Mouse (Mus musculus): ENCODE data around the gene Tex21. TPM values are rescaled to one million over a fixed set of nuclear protein-coding genes. Genes with fewer than 3 reads are reported as not detected.
"Not testable (repeated sequence)": the region's sequence is repeated elsewhere in the genome, so short reads cannot be mapped to it uniquely, and the experiment has no call there.

Gene Tex21
- polyA plus RNA-seq, 1 experiment from 2014 or later, result not detected

DNA sequence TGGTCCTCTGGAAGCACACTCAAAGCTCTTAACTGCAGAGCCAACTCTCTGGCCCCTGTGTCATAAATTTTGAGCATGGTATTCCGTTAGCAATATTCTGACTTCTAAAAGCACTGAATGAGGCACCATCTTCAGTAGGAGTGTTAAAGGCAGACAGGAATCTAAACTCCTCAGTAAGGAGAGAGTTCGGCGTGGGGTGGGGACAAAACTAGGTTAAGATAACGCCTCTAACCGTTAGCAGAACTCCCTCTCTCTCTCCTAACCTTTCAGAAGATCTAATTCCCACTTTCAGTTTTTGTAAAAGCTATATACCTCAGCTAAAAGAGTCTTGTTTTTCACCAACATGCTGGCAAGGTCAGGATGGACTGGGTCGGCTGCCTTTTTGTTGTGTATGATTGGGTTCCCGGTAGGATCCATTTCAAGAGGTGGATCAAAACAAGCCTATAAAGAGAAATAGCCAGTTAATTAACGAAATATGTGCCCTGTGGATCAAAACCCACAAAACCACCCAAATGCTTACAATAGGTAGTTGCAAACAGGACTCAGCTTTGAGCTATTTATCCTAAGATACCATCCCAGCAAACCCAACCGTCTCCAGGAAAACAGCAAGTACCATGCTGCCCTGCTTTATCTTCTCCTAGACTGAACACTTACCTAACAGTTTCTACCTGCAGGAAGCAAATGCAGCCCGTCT, 7.3 kb downstream of the Tex21 start:
- Histone ChIP-seq H3K4me3 (replicated peaks) (no peak overlapping the region), H3K4me1 (no peaks in the 10 kb centered on the region), H3K27ac (no peak overlapping the region), H3K4me2 (no peak overlapping the region), H3K9ac (no peak overlapping the region), H3K36me3 (no peaks in the 10 kb centered on the region), H3K9me3 (no peaks in the 10 kb centered on the region), H3K27me3 (replicated peaks) (no peaks in the 10 kb centered on the region)
- ATAC-seq (ENCODE audit: insufficient read depth, low FRiP score, low read depth), result no peak
- 64% methylated on average over 10 of the region's 10 CpGs for WGBS

DNA sequence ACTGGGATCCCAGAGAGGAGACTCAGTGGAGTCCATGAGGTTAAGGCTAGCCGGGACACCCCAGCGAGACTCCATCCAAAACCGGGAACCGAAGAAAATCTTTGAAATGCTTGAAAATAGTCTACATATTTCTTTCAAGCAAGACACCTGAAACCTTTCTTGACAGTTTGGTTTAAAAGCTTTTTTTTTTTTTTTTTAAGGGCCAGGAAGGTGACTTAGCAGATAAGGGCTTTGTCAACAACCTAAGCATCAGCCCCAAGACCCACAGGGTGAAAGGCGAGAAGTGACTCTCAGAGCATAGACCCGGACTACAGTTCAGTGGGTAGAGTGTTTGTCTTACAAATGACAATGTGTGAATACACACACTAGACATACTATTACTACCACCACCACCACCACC, 11.3 kb downstream of the Tex21 start:
- 83% methylated on average over 6 of the region's 6 CpGs for WGBS
- no peak overlapping the region for H3K27ac ChIP-seq
- ATAC-seq (ENCODE audit: insufficient read depth, low FRiP score, low read depth), result no peak

DNA sequence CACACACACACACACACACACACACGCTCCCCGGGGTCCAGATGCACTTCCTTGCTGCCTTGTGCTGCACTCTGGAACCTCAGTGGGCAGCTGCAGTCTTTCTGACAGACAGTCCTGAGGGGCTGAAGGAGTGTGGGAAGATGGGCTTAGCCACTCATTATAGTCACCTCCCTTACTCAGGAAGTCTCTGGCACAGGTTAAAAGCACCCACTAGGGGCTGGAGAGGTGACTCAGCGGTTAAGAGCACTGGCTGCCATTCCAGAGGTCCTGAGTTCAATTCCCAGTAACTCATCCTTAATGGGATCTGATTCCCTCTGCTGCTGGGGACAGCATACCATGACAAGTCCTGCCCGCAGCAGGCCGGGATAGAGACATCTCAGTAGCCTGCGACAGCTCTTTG, 15.9 kb downstream of the Tex21 start:
- Histone ChIP-seq H3K27me3 (replicated peaks) (no peaks in the 10 kb centered on the region), H3K4me1 (no peaks in the 10 kb centered on the region), H3K4me3 (replicated peaks) (no peak overlapping the region), H3K9ac (no peak overlapping the region), H3K27ac (no peak overlapping the region), H3K9me3 (no peaks in the 10 kb centered on the region), H3K4me2 (no peak overlapping the region), H3K36me3 (no peaks in the 10 kb centered on the region)
- ATAC-seq (ENCODE audit: insufficient read depth, low FRiP score, low read depth), result no peak
- 64% methylated on average over 6 of the region's 6 CpGs for WGBS

More for the DNA sequence above, 11.3 kb downstream of the Tex21 start:
- no peaks in the 10 kb centered on the region for H3K27me3 ChIP-seq (replicated peaks)
- H3K4me3 ChIP-seq (replicated peaks), result no peak overlapping the region
- no peak overlapping the region for H3K9ac ChIP-seq
- H3K36me3 ChIP-seq, result no peaks in the 10 kb centered on the region
- no peak overlapping the region for H3K4me2 ChIP-seq
- no peaks in the 10 kb centered on the region for H3K9me3 ChIP-seq
- H3K4me1 ChIP-seq, result no peaks in the 10 kb centered on the region

DNA sequence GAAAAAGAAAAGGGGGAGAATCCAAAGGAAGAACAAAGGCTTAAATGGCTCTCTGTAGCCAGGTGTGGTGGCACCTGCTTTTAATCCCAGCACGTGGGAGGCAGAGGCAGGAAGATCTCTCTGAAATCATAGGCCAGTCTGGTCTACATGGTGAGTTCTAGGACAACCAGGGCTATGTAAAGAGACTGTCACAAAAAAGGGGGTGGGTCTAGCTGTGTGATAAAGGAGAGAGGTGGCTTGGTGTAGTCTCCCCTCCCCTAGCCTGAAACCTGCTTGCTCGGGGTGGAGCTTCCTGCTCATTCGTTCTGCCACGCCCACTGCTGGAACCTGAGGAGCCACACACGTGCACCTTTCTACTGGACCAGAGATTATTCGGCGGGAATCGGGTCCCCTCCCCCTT, 24.4 kb downstream of the Tex21 start:
- ATAC-seq (ENCODE audit: insufficient read depth, low FRiP score, low read depth); H3K9me3 ChIP-seq; H3K9ac ChIP-seq; H3K36me3 ChIP-seq; H3K27me3 ChIP-seq (replicated peaks); H3K4me1 ChIP-seq; H3K4me2 ChIP-seq; H3K27ac ChIP-seq; H3K4me3 ChIP-seq (replicated peaks): not testable (repeated sequence)
- WGBS, result 54% methylated on average over 3 of the region's 8 CpGs

DNA sequence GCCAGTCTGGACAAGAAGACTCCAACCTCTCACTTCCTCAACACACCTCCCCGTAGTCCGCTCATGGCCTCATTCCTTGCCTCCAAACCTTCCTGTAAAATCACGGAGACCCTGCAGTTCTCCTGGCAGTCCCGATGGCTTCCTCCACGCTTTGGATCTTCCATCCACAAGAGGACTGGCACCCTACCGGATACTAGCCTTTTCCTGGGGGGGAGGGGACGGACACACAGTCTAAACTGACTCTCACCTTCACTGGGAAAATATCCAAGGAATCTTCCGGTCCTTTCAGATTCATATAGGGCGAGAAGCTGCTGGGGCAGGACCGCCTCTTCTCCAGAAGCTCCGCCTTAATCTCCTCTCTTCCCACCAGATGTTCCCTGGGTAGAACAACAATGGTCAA, 29.8 kb downstream of the Tex21 start:
- H3K4me1 ChIP-seq, result no peaks in the 10 kb centered on the region
- ATAC-seq (ENCODE audit: insufficient read depth, low FRiP score, low read depth), result no peak
- 70% methylated on average over 11 of the region's 11 CpGs for WGBS
- H3K27me3 ChIP-seq (replicated peaks), result no peaks in the 10 kb centered on the region
- no peak overlapping the region for H3K27ac ChIP-seq
- no peaks in the 10 kb centered on the region for H3K9me3 ChIP-seq
- H3K9ac ChIP-seq, result no peak overlapping the region
- H3K36me3 ChIP-seq, result no peaks in the 10 kb centered on the region
- H3K4me3 ChIP-seq (replicated peaks), result no peak overlapping the region
- H3K4me2 ChIP-seq, result no peak overlapping the region

DNA sequence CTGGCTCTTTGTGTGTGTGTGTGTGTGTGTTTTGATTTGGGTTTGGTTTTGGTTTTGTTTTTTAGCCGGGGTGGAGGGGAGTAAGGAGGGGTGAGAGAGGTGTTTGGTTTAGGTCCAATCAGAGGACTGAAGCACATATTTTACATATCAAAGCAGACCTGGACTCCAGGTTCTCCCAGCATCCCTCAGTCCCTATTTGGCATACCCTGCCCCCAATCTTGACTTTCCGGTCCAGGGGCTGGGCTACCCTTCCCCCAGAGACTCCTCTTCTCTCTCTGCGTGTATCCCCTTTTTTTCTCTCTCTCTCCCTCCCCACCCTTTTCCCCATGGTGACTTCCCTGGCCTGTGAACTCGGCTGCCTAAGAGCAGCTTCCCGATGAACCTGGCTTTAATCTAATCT, 31.4 kb downstream of the Tex21 start:
- H3K4me1 ChIP-seq, result no peaks in the 10 kb centered on the region
- H3K27me3 ChIP-seq (replicated peaks), result no peaks in the 10 kb centered on the region
- H3K36me3 ChIP-seq, result no peaks in the 10 kb centered on the region
- no peak overlapping the region for H3K4me2 ChIP-seq
- 26% methylated on average over 5 of the region's 5 CpGs for WGBS
- no peak overlapping the region for H3K4me3 ChIP-seq (replicated peaks)
- ATAC-seq (ENCODE audit: insufficient read depth, low FRiP score, low read depth), result no peak
- H3K9me3 ChIP-seq, result no peaks in the 10 kb centered on the region
- no peak overlapping the region for H3K9ac ChIP-seq
- H3K27ac ChIP-seq, result no peak overlapping the region

DNA sequence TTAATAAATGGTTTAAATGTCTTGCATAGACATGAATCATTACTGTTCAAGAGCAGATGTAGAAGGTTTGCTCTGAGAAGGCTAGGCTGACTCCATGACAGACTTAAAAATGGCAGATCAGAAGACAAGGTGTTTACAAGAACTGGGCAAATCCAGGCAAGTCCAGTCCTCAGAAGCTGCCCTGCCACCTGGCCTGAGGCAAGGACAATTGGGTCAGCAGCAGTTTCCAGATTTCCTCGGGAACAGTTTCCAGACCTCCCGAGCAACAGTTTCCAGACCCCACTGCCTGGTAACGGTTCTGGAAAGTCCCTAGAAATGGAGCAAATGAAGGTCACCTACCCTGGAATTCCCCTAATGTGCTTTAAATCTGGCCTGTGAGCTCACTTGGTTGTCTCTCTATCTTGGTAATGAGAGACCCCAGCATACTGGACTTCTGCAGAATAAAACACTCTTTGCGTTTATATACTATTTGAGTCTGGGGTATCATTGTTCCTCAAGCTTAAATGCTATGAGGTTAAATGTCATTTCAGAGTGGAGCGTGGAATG, 37.0 kb downstream of the Tex21 start:
- no peak for ATAC-seq (ENCODE audit: insufficient read depth, low FRiP score, low read depth)

DNA sequence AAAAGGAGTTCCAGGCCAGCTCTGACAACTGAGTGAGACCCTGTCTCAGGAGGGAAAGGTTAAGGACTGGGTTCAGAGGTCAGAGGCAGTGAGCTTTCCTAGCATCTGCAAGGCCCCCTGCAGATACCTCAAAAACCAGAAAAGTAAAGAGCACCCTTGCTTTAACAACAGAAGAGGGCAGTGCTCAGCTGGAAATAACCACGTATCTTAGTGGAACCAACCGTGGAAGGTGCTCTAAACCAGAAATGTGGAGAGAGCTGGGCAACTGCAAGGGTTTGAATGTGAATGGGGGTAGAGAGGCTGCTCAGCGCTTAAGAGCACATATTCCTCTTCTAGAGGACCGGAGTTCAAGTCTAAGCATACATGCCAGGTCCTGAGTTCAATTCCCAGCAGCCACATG, 46.2 kb downstream of the Tex21 start:
- peaks cover 8% of the 10 kb centered on the region; the same call in 1 of the 2 replicates for H3K4me1 ChIP-seq
- no peak overlapping the region for H3K4me3 ChIP-seq (replicated peaks)
- H3K9me3 ChIP-seq, result no peaks in the 10 kb centered on the region
- no peaks in the 10 kb centered on the region for H3K36me3 ChIP-seq
- H3K9ac ChIP-seq, result no peak overlapping the region
- no peak overlapping the region for H3K27ac ChIP-seq
- H3K27me3 ChIP-seq (replicated peaks), result no peaks in the 10 kb centered on the region
- WGBS, result 68% methylated on average over 4 of the region's 4 CpGs
- ATAC-seq (ENCODE audit: insufficient read depth, low FRiP score, low read depth), result no peak
- H3K4me2 ChIP-seq, result no peak overlapping the region

More for the DNA sequence above, 37.0 kb downstream of the Tex21 start:
- H3K4me2 ChIP-seq, result no peak overlapping the region
- no peak overlapping the region for H3K4me3 ChIP-seq (replicated peaks)
- 85% methylated on average over 5 of the region's 5 CpGs for WGBS
- H3K9ac ChIP-seq, result no peak overlapping the region
- no peaks in the 10 kb centered on the region for H3K27me3 ChIP-seq (replicated peaks)
- H3K36me3 ChIP-seq, result no peaks in the 10 kb centered on the region
- no peak overlapping the region for H3K27ac ChIP-seq
- H3K9me3 ChIP-seq, result no peaks in the 10 kb centered on the region
- no peaks in the 10 kb centered on the region for H3K4me1 ChIP-seq

DNA sequence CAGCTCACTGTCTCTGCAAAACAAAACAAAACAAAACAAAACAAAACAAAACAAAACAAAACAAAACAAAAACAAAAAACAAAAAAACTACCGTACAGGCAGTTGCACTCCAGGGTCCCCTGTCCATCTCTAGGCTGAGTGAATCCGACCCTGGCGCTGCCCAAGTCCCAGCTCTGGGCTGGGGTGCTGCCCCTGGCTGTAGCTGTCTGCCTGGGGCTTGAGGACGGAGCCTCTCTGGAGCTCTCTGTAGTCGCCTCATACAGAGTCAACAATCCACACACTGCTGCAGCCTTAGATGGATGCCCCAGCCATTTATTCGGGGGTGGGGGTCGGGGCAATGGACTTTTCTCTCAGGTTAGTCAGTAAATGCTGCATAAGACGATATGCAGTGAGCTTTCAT, 49.5 kb downstream of the Tex21 start:
- Histone ChIP-seq H3K9ac (no peak overlapping the region), H3K36me3 (no peaks in the 10 kb centered on the region), H3K27me3 (replicated peaks) (no peaks in the 10 kb centered on the region), H3K4me1 (peaks cover 8% of the 10 kb centered on the region; the same call in 1 of the 2 replicates), H3K4me2 (peak overlapping the region; percentile 92), H3K9me3 (no peaks in the 10 kb centered on the region), H3K4me3 (replicated peaks) (no peak overlapping the region), H3K27ac (no peak overlapping the region)
- 42% methylated on average over 8 of the region's 8 CpGs for WGBS
- ATAC-seq (ENCODE audit: insufficient read depth, low FRiP score, low read depth), result no peak

DNA sequence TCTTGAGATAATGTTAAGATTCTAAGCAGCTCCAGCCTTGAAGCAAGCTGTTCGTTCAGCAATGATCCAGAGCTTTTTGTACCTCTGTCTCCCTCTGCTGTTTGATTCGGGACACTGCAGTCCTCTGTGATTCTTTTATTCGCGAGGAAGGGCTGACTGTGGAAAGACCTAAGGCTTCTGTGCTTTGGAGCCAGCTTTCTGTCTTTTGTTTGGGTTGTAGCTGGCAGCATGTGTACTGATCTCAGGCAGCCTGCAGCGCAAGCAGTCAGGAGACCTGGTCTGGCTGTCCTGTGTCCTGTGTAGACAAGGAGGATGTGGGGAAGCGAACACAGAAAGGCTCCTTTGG, 49.9 kb downstream of the Tex21 start:
- peak overlapping the region; percentile 83; the same call in 1 of the 2 replicates for H3K27ac ChIP-seq
- H3K9ac ChIP-seq, result no peak overlapping the region

DNA sequence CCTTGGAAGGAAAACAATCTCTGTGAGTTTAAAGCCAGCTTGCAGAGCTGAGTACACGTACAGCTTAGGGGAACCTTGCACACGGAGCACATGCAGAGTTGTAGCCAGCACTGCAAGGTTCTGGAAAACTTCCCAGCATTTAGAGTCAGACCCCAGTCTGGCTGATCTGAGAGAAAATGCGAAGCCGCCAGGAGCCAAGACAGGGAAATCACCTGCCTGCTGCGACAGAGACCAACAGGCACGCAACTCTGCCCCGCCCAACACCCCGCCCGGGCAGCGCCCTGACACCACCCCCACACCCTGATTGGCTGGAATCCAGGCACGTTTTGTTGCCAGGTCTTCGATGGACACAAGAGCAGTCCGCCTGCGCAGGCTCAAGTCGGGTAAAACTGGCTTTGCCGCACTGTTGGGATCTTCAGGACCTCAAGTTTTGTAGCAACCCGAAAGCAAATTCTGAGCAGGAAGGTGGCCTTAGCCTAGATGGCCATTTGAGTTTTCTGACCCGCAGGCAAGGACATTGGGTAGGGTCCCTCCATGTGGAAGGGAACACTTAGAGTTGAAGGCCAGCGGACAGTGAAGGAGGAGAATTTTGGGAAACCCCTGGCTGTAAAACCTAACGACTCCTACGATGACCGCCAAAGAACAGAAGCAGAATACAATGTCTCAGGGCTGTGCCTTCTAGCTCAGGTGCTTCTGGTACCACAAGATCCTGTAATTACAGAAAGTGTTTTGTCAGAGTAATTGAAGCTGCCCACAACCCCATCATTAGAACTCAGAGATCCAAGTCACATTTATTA, 50.4 kb downstream of the Tex21 start:
- H3K4me2 ChIP-seq, result peak overlapping the region; percentile 92
- H3K27me3 ChIP-seq (replicated peaks), result no peaks in the 10 kb centered on the region
- H3K27ac ChIP-seq, result peak overlapping the region; percentile 83
- H3K4me1 ChIP-seq, result peaks cover 8% of the 10 kb centered on the region; the same call in 1 of the 2 replicates
- no peaks in the 10 kb centered on the region for H3K9me3 ChIP-seq
- no peaks in the 10 kb centered on the region for H3K36me3 ChIP-seq
- peak overlapping the region; percentile 37 for H3K4me3 ChIP-seq (replicated peaks)
- WGBS, result under 1% methylated on average over 22 of the region's 22 CpGs
- peak; percentile 80 for ATAC-seq (ENCODE audit: insufficient read depth, low FRiP score, low read depth)
- peak overlapping the region; percentile 22; the same call in 1 of the 2 replicates for H3K9ac ChIP-seq

More for the DNA sequence above, 49.9 kb downstream of the Tex21 start:
- no peaks in the 10 kb centered on the region for H3K27me3 ChIP-seq (replicated peaks)
- peak overlapping the region; percentile 92 for H3K4me2 ChIP-seq
- H3K4me1 ChIP-seq, result peaks cover 8% of the 10 kb centered on the region; the same call in 1 of the 2 replicates
- H3K9me3 ChIP-seq, result no peaks in the 10 kb centered on the region
- no peaks in the 10 kb centered on the region for H3K36me3 ChIP-seq
- 8% methylated on average over 6 of the region's 6 CpGs for WGBS
- peak; percentile 28; the same call in 1 of the 2 replicates for ATAC-seq (ENCODE audit: insufficient read depth, low FRiP score, low read depth)
- peak overlapping the region; percentile 37 for H3K4me3 ChIP-seq (replicated peaks)

DNA sequence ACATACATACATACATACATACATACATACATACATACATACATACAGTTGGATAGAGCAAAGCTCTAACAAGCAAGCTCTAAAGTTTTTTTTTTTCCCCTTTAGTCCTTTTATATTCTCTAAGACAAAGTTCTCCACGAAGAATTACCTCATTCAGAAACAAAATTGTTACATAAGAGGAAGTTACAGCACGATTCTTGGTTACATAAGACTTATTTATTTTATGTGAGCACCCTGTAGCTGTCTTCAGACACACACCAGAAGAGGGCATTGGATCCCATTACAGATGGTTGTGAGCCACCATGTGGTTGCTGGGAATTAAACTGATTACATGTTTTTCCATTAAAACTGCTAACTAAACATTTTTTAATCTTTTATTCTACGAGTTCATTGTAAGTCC, 52.0 kb downstream of the Tex21 start:
- 49% methylated on average over 3 of the region's 3 CpGs for WGBS
- no peaks in the 10 kb centered on the region for H3K9me3 ChIP-seq
- no peak overlapping the region for H3K27ac ChIP-seq
- H3K9ac ChIP-seq, result no peak overlapping the region
- H3K4me1 ChIP-seq, result peaks cover 8% of the 10 kb centered on the region; the same call in 1 of the 2 replicates
- no peak for ATAC-seq (ENCODE audit: insufficient read depth, low FRiP score, low read depth)
- H3K4me3 ChIP-seq (replicated peaks), result no peak overlapping the region
- H3K36me3 ChIP-seq, result no peaks in the 10 kb centered on the region
- no peaks in the 10 kb centered on the region for H3K27me3 ChIP-seq (replicated peaks)
- H3K4me2 ChIP-seq, result no peak overlapping the region
